ENCODE assay signal across 24 mouse cellular contexts in genomic region chr6:78280541-78280940, GRCm38 (mm10).
A peak's percentile ranks its signal among the peaks of the same experiment; 100 is the strongest.
DNase-seq lines count a peak whose midpoint lies in the region; ATAC-seq and TF ChIP-seq lines count a peak whose summit lies in the region.
"Had no signal": no experiment of that assay in that cellular context is flagged by ENCODE, and none has a peak within 500 bp of the region (broad histone marks: within the 10 kb centered on the region; RNA-seq: fewer than 3 reads in every experiment).

No protein-coding gene starts in this region.

- no peak for DNase-seq in forebrain, postnatal 0 days
- DNase-seq in forebrain, embryonic 14.5 days (ENCODE audit: low spot score), result no peak
- DNase-seq in brain, embryonic 14.5 days (ENCODE audit: low read depth), result peak; percentile 17
- DNase-seq in layer of hippocampus, postnatal 14 days (ENCODE audit: low spot score in 2 of 2), result peak; percentile 11 to 45
- peak; percentile 36 to 52 for DNase-seq in left cerebral cortex, postnatal 36 days (ENCODE audit: low spot score in 2 of 2)
- no peak for DNase-seq in neural tube, embryonic 10.5 days (ENCODE audit: extremely low spot score, low spot score)
- no peak for DNase-seq in adrenal gland, postnatal 14 days
- no peak for DNase-seq in kidney, adult 18-20 months
- DNase-seq: adrenal gland, adult 2 months; cerebellum, adult 2 months; gastrocnemius, adult 2 months; heart, adult 11 months; heart, postnatal 4 days; kidney, adult 11 months; kidney, postnatal 14 days; liver, embryonic 13.5 days; midbrain, embryonic 14.5 days; retina, postnatal 1 day; thymus, postnatal 25 days had no signal

- no peak overlapping the region for H3K4me3 ChIP-seq in forebrain, postnatal 0 days (ENCODE audit: low read depth, low read length)
- no peak overlapping the region for H3K4me3 ChIP-seq in forebrain, embryonic 14.5 days (ENCODE audit: low read depth, low read length)
- H3K4me3 ChIP-seq: gastrocnemius, adult 2 months; heart, embryonic 13.5 days; limb, embryonic 12.5 days; liver, embryonic 13.5 days; lung, embryonic 15.5 days had no signal

- no peak overlapping the region for H3K4me2 ChIP-seq in forebrain, postnatal 0 days (ENCODE audit: low read depth)
- H3K4me2 ChIP-seq in forebrain, embryonic 14.5 days (ENCODE audit: low read length), result no peak overlapping the region
- H3K4me2 ChIP-seq: heart, embryonic 13.5 days; limb, embryonic 12.5 days; liver, embryonic 13.5 days; lung, embryonic 15.5 days had no signal

- no peak overlapping the region for H3K27ac ChIP-seq in forebrain, postnatal 0 days (ENCODE audit: low read depth, low read length)
- H3K27ac ChIP-seq in forebrain, embryonic 14.5 days (ENCODE audit: low read depth, low read length), result no peak overlapping the region
- H3K27ac ChIP-seq: gastrocnemius, adult 2 months; heart, embryonic 13.5 days; hindbrain, postnatal 0 days; limb, embryonic 12.5 days; liver, embryonic 13.5 days; lung, embryonic 15.5 days had no signal

- TF ChIP-seq CTCF in forebrain, postnatal 0 days (IDR thresholded peaks at IDR 0.05; ENCODE audit: low read depth), result no peak
- no peak for TF ChIP-seq CTCF in brain, embryonic 14.5 days (IDR thresholded peaks at IDR 0.05; ENCODE audit: borderline replicate concordance, extremely low read depth, insufficient read depth, insufficient read length)

- H3K9ac ChIP-seq in forebrain, postnatal 0 days, result no peak overlapping the region
- no peak overlapping the region for H3K9ac ChIP-seq in forebrain, embryonic 14.5 days (ENCODE audit: low read length)
- H3K9ac ChIP-seq: heart, embryonic 13.5 days; limb, embryonic 12.5 days; liver, embryonic 13.5 days; lung, embryonic 15.5 days had no signal

- no peaks in the 10 kb centered on the region for H3K27me3 ChIP-seq in forebrain, postnatal 0 days (ENCODE audit: insufficient read depth, low read length)
- no peaks in the 10 kb centered on the region for H3K27me3 ChIP-seq in forebrain, embryonic 14.5 days (replicated peaks; ENCODE audit: control insufficient read depth, insufficient read depth, low read length)
- H3K27me3 ChIP-seq: heart, embryonic 13.5 days; limb, embryonic 12.5 days; liver, embryonic 13.5 days; lung, embryonic 15.5 days had no signal

- 61% methylated on average over 5 of the region's 5 CpGs for WGBS in forebrain, postnatal 0 days
- 64% methylated on average over 5 of the region's 5 CpGs for WGBS in forebrain, embryonic 14.5 days

- no peaks in the 10 kb centered on the region for H3K4me1 ChIP-seq in forebrain, postnatal 0 days (ENCODE audit: insufficient read depth)
- H3K4me1 ChIP-seq in forebrain, embryonic 14.5 days (ENCODE audit: control insufficient read depth, insufficient read depth, low read length), result no peaks in the 10 kb centered on the region
- H3K4me1 ChIP-seq: heart, embryonic 13.5 days; limb, embryonic 12.5 days; liver, embryonic 13.5 days had no signal

- intact Hi-C loops in left cerebral cortex, postnatal 36 days (cut with DNase I), result no loop called here

- no peaks in the 10 kb centered on the region for H3K36me3 ChIP-seq in forebrain, postnatal 0 days (ENCODE audit: insufficient read depth)
- H3K36me3 ChIP-seq in forebrain, embryonic 14.5 days (ENCODE audit: control insufficient read depth, insufficient read depth, low read length), result no peaks in the 10 kb centered on the region
- H3K36me3 ChIP-seq: heart, embryonic 13.5 days; limb, embryonic 12.5 days; liver, embryonic 13.5 days; lung, embryonic 15.5 days had no signal

- ATAC-seq in forebrain, postnatal 0 days, result peak; percentile 32
- ATAC-seq in forebrain, embryonic 14.5 days, result no peak
- ATAC-seq: CD4-positive, CD25-positive, alpha-beta regulatory T cell, adult 4 months; hindbrain, postnatal 0 days had no signal

- H3K9me3 ChIP-seq in forebrain, postnatal 0 days (ENCODE audit: low read length), result no peaks in the 10 kb centered on the region
- H3K9me3 ChIP-seq in forebrain, embryonic 14.5 days (replicated peaks; ENCODE audit: control insufficient read depth, low read length), result no peaks in the 10 kb centered on the region
- H3K9me3 ChIP-seq: heart, embryonic 13.5 days; limb, embryonic 12.5 days; liver, embryonic 13.5 days; lung, embryonic 15.5 days had no signal

- TF ChIP-seq POLR2A in brain, embryonic 14.5 days (IDR thresholded peaks at IDR 0.05; ENCODE audit: borderline replicate concordance, extremely low read depth, insufficient read depth, insufficient read length, poor library complexity, severe bottlenecking), result no peak

Comparison
In these comparisons a context has a peak if more than half of its experiments do, and no peak if none do; other contexts are left out.
1. DNase-seq: peak in brain, embryonic 14.5 days (single experiment), layer of hippocampus, postnatal 14 days (2 of 2) and left cerebral cortex, postnatal 36 days (2 of 2); none in forebrain, postnatal 0 days (single experiment), forebrain, embryonic 14.5 days (single experiment), neural tube, embryonic 10.5 days (single experiment), adrenal gland, postnatal 14 days (single experiment) and kidney, adult 18-20 months (single experiment).